8 mouse cellular contexts compared by ENCODE assay signal in genomic region chr11:120352571-120353290, GRCm38 (mm10). TPM values are rescaled to one million over a fixed set of nuclear protein-coding genes. Genes with fewer than 3 reads are reported as not detected.
DNase-seq lines count a peak whose midpoint lies in the region; ATAC-seq lines count a peak whose summit lies in the region.

No protein-coding gene starts in this region.

- ATAC-seq in kidney, embryonic 16.5 days (ENCODE audit: low FRiP score, low TSS enrichment), result no peak

- DNase-seq in left cerebral cortex, postnatal 14 days (ENCODE audit: low spot score in 2 of 2), result peak; percentile 45 to 57
- DNase-seq in left cerebral cortex, adult 9 months (ENCODE audit: low spot score in 2 of 2), result no peak
- DNase-seq in adrenal gland, adult 8-10 months, result peak; percentile 34
- DNase-seq in forelimb bud, embryonic 11.5 days (ENCODE audit: low read depth, low spot score), result peak; percentile 41
- DNase-seq in lung, postnatal 4 days, result peak; percentile 67 to 72
- DNase-seq in urinary bladder, postnatal 25 days (ENCODE audit: low spot score), result peak; percentile 16
- no peak for DNase-seq in layer of hippocampus, adult 9-10 months (ENCODE audit: low spot score)

- 48% methylated on average over 13 of the region's 13 CpGs for WGBS in kidney, embryonic 16.5 days

- 0 out of 2 replicates have a peak overlapping the region, but pooled peaks have one; percentile 36 for H3K9ac ChIP-seq in kidney, embryonic 16.5 days (replicated peaks; ENCODE audit: low read length)

- no peaks in the 10 kb centered on the region for H3K36me3 ChIP-seq in kidney, embryonic 16.5 days (ENCODE audit: insufficient read depth, low read length)

- H3K4me2 ChIP-seq in kidney, embryonic 16.5 days (replicated peaks; ENCODE audit: low read depth, low read length), result 0 out of 2 replicates have a peak overlapping the region, but pooled peaks have one; percentile 31

- no peaks in the 10 kb centered on the region for H3K27me3 ChIP-seq in kidney, embryonic 16.5 days (ENCODE audit: insufficient read depth, low read length)

- intact Hi-C loops in left cerebral cortex, postnatal 14 days (cut with DNase I), result no loop called here

- no peaks in the 10 kb centered on the region for H3K9me3 ChIP-seq in kidney, embryonic 16.5 days (ENCODE audit: low read length)

- H3K27ac ChIP-seq in kidney, embryonic 16.5 days (ENCODE audit: low read length), result peak overlapping the region; percentile 74

- H3K4me3 ChIP-seq in kidney, embryonic 16.5 days (ENCODE audit: low read length), result no peak overlapping the region

- peaks cover 43% of the 10 kb centered on the region for H3K4me1 ChIP-seq in kidney, embryonic 16.5 days (ENCODE audit: insufficient read depth, low read length)

RNA-seq across cellular contexts. Expression of gene Actg1, which starts 4.4 kb away (rescaled TPM):
- 1,000 to 10,000 TPM; 1,748 to 1,778 TPM for total RNA-seq in left cerebral cortex, postnatal 14 days (2021)
- 1,000 to 10,000 TPM; 1,100 to 1,474 (median 1,219) TPM for total RNA-seq in adrenal gland, adult 8-10 months (2022)
- 2,803 and 2,860 TPM in 2 replicates for polyA plus RNA-seq in kidney, embryonic 16.5 days (2015; fragmentation: Nextera tagmentation; extraction: Ambion mirVana)

RNA-seq across cellular contexts. Expression of gene Fscn2, which starts 8.6 kb away (rescaled TPM):
- under 1 TPM in 1 of 2 experiments, not detected in 1; 0.80 TPM for total RNA-seq in left cerebral cortex, postnatal 14 days (2021)
- total RNA-seq in adrenal gland, adult 8-10 months (2022), result 1 to 10 TPM in 1 of 4 experiments, under 1 TPM in 2, not detected in 1; 0.16 to 1.2 (median 0.42) TPM
- 0.72 and 0.82 TPM in 2 replicates for polyA plus RNA-seq in kidney, embryonic 16.5 days (2015; fragmentation: Nextera tagmentation; extraction: Ambion mirVana)

RNA-seq across cellular contexts. Expression of gene Faap100, which starts 25.8 kb away (rescaled TPM):
- 10 to 100 TPM; 30.4 to 35.9 TPM for total RNA-seq in left cerebral cortex, postnatal 14 days (2021)
- 10 to 100 TPM; 18.4 to 39.6 (median 33.4) TPM for total RNA-seq in adrenal gland, adult 8-10 months (2022)
- polyA plus RNA-seq in kidney, embryonic 16.5 days (2015; fragmentation: Nextera tagmentation; extraction: Ambion mirVana), result 42.3 and 44.8 TPM in 2 replicates

Comparison
In these comparisons a context has a peak if more than half of its experiments do, and no peak if none do; other contexts are left out.
1. DNase-seq: peak in left cerebral cortex, postnatal 14 days (2 of 2), adrenal gland, adult 8-10 months (single experiment), forelimb bud, embryonic 11.5 days (single experiment), lung, postnatal 4 days (2 of 2) and urinary bladder, postnatal 25 days (single experiment); none in left cerebral cortex, adult 9 months (0 of 2) and layer of hippocampus, adult 9-10 months (single experiment).